Mouse (Mus musculus): ENCODE measurements around the gene Nup85. TPM values are rescaled to one million over a fixed set of nuclear protein-coding genes. Genes with fewer than 3 reads are reported as not detected.

Nup85 gene
- total RNA-seq, 2 experiments from 2014 or later: 27.0 to 28.1 TPM

GRCm38 (mm10) chr11:115579080-115579479 lies 14.8 kb downstream of the Nup85 start:
- intact Hi-C loops (cut with DNase I): no loop called here
- DNase-seq: no peak

- no peak for DNase-seq
- intact Hi-C loops (cut with DNase I): no loop called here
Observed at GRCm38 (mm10) chr11:115582913-115583606, 18.8 kb downstream of the Nup85 start.

DNA sequence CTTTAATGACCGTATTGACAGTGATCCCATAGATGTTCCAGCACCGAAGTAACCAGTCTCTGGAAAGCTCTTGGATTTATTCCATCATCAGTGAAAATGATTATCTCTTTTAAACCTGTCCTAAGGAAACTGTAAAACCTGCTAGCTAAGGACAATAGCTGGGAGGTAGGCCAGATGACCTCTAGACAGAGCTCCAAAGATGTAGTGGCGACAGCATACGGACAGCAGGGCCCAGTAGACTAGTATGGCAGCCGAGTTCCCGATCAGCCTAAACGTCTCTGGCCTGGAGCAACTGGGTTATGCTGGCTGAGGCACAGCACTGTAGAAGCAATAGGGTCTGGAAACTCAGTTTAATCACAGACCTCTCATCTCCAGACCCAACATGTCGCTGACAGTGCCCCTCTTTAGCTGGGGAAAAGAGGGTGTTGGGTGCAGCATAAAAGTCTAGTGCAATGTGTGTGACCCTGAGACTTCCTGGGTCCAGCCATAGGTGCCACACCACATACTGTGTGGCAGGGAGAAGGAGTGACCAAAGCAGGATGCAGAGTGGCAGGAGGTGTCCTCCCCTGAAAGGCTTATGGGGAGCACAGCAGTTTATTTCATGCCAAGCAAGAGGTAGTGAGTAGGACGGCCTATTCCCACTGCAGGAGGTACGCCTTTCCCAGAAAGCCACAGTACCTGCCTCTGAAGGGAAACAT lies 20.3 kb downstream of the Nup85 start:
- intact Hi-C loops (cut with DNase I): no loop called here
- DNase-seq: no peak

DNA sequence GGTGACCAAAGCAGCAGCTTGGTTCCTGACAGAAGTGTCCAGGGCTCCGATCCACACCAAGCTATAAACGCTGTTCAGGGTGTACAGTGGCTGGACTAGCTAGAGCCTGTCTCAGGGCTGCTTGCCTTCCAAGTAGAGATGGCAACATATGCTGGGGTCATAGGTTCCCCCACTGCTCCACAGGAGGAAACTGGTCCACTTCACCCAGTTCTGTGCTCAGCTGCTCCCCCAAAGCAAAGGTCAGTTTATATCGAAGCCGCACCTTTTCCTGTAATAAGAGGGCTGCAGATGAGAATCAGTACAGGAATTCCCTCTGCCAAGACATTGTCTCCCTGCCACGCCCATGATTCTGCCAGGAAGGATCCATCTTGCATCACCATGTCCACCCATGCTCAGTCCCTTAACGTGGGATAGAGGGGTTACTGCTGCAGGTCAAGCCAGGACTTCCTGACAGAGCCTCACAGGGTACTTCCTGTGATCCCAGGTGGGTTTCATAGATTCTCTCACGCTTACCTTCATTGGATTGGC lies 21.4 kb downstream of the Nup85 start:
- no peak for DNase-seq
- intact Hi-C loops (cut with DNase I): no loop called here

GRCm38 (mm10) chr11:115586403-115586802 lies 22.2 kb downstream of the Nup85 start:
- DNase-seq: no peak
- intact Hi-C loops (cut with DNase I): no loop called here

DNA sequence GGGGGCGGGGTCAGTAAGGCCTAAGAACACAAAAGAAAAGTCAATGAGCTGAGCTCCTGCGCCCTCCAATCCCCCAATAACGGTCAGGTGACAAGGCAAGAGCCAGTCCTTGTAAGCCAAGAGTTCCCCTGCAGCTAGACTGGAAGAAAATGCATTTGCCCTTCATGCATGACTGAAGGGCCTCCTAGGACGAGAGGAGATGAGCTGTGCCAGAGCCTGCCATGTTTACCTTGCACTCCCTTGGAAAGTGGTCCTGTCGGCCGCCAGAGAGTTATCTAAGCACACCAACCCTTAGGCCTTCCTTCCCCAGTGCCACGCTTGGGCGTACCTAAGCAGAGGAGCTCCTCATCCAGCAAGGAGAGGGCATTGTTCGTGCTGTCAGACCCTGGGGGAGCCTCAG lies 23.8 kb downstream of the Nup85 start:
- no peak for DNase-seq
- intact Hi-C loops (cut with DNase I): no loop called here

DNA sequence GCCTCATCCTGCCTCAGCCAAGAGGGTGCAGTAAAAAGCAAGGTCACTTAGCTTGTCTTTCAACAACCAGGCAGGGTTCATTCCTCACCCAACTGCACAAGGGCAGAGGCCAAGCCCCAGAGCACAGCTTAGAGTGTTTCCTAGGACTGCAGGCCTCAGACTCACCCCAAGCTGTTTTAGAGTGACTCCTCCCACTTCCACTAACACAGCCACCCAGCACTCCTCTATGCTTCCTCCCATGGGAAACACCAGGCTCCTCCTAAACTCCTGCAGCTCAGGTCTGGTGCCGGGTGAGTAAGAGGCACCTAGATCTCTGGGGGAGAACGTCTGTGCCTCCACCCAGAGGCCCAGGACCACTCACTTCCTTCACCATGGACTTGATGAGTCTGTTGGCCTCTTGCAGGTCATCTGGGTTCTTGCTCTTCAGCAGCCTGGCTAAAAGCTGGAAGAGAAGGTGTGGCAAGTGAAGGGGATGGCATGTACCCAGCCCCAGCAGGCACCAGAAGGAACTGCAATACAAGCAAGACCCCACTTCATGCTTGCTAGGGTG lies 26.4 kb downstream of the Nup85 start:
- intact Hi-C loops (cut with DNase I): no loop called here
- no peak for DNase-seq

GRCm38 (mm10) chr11:115595209-115595608 lies 31.0 kb downstream of the Nup85 start:
- DNase-seq: no peak
- intact Hi-C loops (cut with DNase I): no loop called here

DNA sequence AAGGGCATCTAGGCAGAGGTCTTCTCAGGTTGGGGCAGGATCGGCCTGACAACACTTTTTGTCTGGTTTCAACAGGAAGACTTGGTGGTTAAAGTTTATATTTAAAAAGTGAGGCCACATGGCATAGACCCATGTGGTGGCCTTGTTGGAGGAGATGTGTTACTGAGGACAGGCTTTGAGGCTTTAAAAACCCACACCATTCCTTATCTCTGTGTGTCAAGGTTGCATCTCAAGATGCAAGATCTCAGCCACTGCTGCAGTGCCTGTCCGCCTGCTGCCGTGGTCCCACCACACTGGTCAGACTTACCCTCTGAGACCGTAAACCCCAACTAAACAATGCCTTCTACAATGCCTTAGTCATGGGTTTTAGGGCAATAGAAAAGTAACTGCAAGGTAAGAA lies 34.1 kb downstream of the Nup85 start:
- intact Hi-C loops (cut with DNase I): no loop called here
- DNase-seq: no peak

DNA sequence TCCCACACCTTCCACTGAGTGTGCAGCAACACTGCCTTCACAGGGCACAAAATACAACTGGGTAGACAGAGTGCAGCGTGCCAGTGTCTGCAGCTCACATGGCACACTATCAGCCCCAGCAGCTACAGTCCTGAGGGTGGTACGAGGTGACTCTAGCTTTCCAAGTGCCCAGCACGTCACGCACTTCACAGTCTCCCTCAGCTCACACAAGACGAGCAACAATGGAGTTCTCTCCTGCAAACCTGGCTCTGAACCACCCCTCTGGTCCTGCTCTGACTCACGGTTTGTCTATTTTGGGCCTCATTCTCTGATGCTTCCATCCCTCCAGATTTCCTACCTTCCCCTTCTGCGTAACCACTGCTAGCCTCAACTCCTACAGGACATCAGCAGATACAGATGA lies 35.5 kb downstream of the Nup85 start:
- intact Hi-C loops (cut with DNase I): loop anchor here (5.0 kb wide), 2 partner anchors 62 to 107 kb away; partner anchors contain the start of genes Nt5c and Sumo2
- DNase-seq: peak in 1 of 2 experiments; percentile 29

- no peak for DNase-seq
- intact Hi-C loops (cut with DNase I): loop anchor here (5.0 kb wide), 2 partner anchors 63 to 108 kb away; partner anchors contain the start of genes Nt5c and Sumo2
Observed at GRCm38 (mm10) chr11:115600743-115601142, 36.5 kb downstream of the Nup85 start.

GRCm38 (mm10) chr11:115601174-115601573 lies 36.9 kb downstream of the Nup85 start:
- no peak for DNase-seq
- intact Hi-C loops (cut with DNase I): loop anchor here (5.0 kb wide), 2 partner anchors 64 to 109 kb away; partner anchors contain the start of genes Nt5c and Sumo2

DNA sequence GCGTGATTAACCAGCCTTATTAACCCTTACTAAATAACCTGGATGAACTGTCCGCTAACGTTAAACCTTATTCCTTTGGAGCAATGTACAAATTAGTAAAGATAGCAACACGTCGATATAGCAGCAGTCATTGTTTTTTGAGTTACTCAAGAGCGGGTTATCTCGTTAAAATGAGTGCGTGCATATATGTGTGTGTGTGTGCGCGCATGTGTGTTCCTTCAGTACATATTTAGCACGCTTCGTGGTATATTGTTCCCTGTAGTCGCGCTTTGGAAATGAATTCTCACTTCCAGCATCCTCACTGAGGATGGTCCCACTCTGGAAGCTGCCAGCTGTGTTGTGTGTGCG lies 38.9 kb downstream of the Nup85 start:
- intact Hi-C loops (cut with DNase I): loop anchor here (5.0 kb wide), 2 partner anchors 66 to 111 kb away; partner anchors contain the start of genes Nt5c and Sumo2
- DNase-seq: no peak

DNA sequence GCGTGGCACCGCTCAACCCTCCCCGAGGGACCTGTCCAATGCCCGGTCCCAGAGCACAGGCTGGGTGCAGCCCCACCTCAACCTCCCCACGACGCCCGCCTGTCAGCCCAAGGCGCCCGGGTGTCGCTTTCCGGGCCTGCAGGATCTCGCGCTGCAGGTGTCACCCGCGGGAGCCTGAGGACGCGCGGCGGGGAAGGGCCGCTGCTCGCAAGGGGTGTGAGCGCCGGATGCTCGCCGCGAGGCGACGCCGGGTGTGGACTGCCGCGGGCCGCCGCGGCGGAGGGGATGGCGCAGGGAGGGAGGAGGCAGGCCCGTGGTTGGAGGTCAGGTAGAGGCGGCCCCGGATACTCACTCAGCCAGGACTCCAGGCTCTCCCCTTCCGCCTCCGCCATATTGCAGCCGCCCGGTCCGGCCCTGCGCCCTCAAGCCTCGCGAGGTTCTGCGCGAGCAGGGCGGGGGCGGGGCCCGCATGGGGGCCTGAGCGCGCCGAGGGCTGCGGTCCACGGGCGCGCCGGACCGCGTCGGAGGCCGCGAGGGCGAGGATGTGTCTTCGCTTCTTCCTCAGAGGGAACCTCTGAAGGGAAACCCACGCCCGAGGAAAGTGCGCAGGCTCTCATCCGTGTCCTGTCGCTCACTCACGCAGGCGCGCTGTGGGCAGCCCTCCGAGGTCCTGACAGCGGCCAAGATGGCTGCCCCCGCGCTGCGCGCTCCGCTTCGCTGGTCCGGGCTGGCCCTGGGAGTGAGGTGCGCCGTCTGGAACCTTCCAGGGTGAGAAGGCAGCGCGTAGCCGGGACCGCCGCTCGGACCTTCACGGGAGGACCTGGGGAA lies 39.5 kb downstream of the Nup85 start, which contains the start of the genes Mrps7 and Gga3:
Gene Mrps7, plus strand, starts transcription at position 450 of the 828 bp plus-strand sequence.
Gene Gga3, minus strand, starts transcription at position 576 of the 828 bp plus-strand sequence.
- intact Hi-C loops (cut with DNase I): loop anchor here (5.0 kb wide), 2 partner anchors 66 to 111 kb away; partner anchors contain the start of genes Nt5c and Sumo2
- peak; percentile 95 for DNase-seq

GRCm38 (mm10) chr11:115604304-115604696 lies 40.1 kb downstream of the Nup85 start:
- DNase-seq: no peak
- intact Hi-C loops (cut with DNase I): loop anchor here (5.0 kb wide), 2 partner anchors 67 to 112 kb away; partner anchors contain the start of genes Nt5c and Sumo2

DNA sequence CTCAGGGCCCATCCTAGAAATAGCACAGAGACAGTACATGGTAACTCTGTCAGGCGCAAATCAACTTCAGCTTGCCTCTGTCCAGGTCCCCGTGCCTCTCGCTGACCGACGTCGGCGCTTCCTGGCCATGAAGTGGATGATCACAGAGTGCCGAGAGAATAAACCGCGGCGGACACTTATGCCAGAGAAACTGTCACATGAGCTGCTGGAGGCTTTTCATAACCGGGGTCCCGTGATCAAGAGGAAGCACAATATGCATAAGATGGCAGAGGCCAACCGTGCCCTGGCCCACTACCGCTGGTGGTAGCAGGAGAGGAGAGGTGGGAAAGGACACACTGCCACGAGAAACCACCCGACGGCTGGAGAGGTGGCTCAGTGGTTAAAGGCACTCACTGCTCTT lies 42.5 kb downstream of the Nup85 start:
- intact Hi-C loops (cut with DNase I): no loop called here

DNA sequence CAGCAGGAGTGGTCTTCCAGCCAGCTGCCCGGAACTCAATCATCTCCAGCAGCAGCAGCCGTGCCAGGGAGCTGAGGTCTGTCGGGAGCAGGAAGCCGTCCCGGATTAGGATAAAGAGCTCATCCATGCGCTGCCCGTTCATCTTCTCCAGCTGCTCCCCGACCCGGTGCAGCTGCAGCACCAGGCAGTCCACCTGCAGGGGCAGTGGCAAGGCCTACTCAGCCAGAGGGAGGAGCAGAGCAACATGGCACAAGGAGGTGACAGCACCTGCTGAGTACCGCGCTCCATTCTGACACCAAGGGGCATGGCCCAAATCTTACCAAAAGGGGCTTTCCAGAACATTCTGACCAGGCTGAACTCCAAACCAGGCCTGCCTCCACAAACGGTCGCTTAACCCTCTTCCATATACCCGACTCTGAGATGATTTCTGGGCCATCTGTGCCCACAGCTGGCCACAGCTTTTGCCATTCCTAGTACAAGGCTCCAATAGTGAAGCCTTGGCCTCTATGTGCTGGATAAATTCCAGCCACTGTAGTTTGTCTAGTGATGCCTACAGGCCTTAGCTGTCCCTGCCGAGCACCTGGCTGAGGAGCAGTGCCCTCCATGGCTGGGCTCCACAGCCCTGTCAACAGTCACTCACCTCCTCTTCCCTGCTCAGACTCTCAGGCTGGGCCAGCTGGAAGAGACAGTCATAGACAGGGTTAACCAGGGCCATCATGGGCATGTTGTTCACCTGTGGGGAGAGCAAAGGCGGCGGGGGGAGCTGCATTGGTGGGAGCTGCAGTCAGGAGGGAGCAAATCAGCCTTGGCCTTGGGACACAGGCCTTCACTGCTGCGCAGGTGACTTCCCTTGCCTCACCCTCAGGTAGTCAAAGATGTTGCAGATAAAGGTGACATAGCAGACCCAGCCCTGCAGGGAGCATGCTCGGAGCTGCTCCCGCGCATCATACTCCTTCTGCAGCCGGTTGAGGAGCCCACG lies 44.5 kb downstream of the Nup85 start:
- DNase-seq: no peak
- intact Hi-C loops (cut with DNase I): no loop called here

More for the DNA sequence above, 42.5 kb downstream of the Nup85 start:
- DNase-seq: no peak

- intact Hi-C loops (cut with DNase I): no loop called here
Observed at GRCm38 (mm10) chr11:115609576-115609975, 45.3 kb downstream of the Nup85 start.

DNA sequence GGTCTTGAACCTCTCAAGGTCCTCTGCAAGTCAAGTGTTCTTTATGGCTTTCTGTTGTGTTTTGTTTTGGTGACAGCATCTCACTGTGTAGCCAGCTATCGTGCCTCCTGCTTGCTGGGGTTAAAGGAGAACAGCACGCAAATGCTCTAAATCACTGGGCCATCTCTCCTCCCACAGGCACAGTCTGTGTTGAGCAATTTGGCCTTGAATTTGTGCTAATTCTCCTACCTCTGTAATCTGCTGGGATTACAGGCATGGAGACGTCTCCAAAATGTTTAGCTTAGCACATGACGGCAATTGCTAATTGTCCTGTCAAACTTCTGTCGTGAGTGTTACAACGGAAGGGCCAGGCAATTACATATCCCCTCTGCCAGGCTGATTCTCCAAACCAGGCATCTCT lies 46.9 kb downstream of the Nup85 start:
- no peak for DNase-seq
- intact Hi-C loops (cut with DNase I): no loop called here

More at GRCm38 (mm10) chr11:115609576-115609975, 45.3 kb downstream of the Nup85 start:
- no peak for DNase-seq

Measured in heart, postnatal 10 days (tissue).